Mouse (Mus musculus) liver, embryonic 14.5 days (tissue): Measurements from ENCODE around the gene Cpsf6. TPM values are rescaled to one million over a fixed set of nuclear protein-coding genes. Genes with fewer than 3 reads are reported as not detected.

Experiments
- ATAC-seq: fragments of 200-750 bp; cut with Nextera tagmentation; 2 replicates; pipeline ENCODE4 v1.8.0; 2017; ENCODE audit warnings: moderate number of reproducible peaks, mild to moderate bottlenecking, moderate library complexity; ENCODE audit not compliant: insufficient read depth
- DNase-seq, 3 experiments: peaks; one replicate each; pipeline ENCODE4 v3.0.0-alpha.2; 2012 to 2013; ENCODE audit warnings: low read depth in 3 of 3, low spot score in 3 of 3
- H3K27ac ChIP-seq: fragments of 300-500 bp; sonication (generic); 2 replicates; pipeline ENCODE4 v1.5.1; 2014; ENCODE audit warnings: moderate library complexity, mild to moderate bottlenecking, control low read depth, inconsistent platforms
- H3K27me3 ChIP-seq: fragments of 300-500 bp; sonication (generic); 2 replicates; pipeline ENCODE4 v1.6.1; 2014; ENCODE audit warnings: mild to moderate bottlenecking, low read length, moderate library complexity; ENCODE audit not compliant: control insufficient read depth, insufficient read depth
- H3K36me3 ChIP-seq: fragments of 300-500 bp; sonication (generic); replicated peaks from 2 replicates; pipeline ENCODE4 v1.6.1; 2014; ENCODE audit warnings: low read depth; ENCODE audit not compliant: control insufficient read depth, insufficient read depth
- H3K4me1 ChIP-seq, 2 experiments: fragments of 200-500 bp in 1 of 2; fragments of 300-500 bp in 1 of 2; sonication (generic) in 1 of 2; replicated peaks; 2 replicates each; pipeline ENCODE4 v1.6.1; 2012 to 2014; ENCODE audit warnings: antibody characterized with exemption in 1 of 2, inconsistent platforms in 1 of 2, low read length in 1 of 2; ENCODE audit not compliant: control insufficient read depth in 2 of 2, insufficient read depth in 2 of 2
- H3K4me2 ChIP-seq: fragments of 300-500 bp; sonication (generic); 2 replicates; pipeline ENCODE4 v1.6.1; 2014; ENCODE audit warnings: low read depth, mild to moderate bottlenecking, control low read depth, moderate library complexity
- H3K4me3 ChIP-seq, 2 experiments: fragments of 200-500 bp in 1 of 2; fragments of 300-500 bp in 1 of 2; sonication (generic) in 1 of 2; 2 replicates each; pipeline ENCODE4 v1.5.1; 2012 to 2014; ENCODE audit warnings: low read depth in 2 of 2, low read length in 2 of 2, mild to moderate bottlenecking in 2 of 2, control low read depth in 1 of 2, inconsistent platforms in 1 of 2, moderate library complexity in 1 of 2; ENCODE audit not compliant: insufficient read depth in 1 of 2
- H3K9ac ChIP-seq: fragments of 300-500 bp; sonication (generic); replicated peaks from 2 replicates; pipeline ENCODE4 v1.6.1; 2014; ENCODE audit warnings: mild to moderate bottlenecking, control low read depth, moderate library complexity
- H3K9me3 ChIP-seq: fragments of 300-500 bp; sonication (generic); 2 replicates; pipeline ENCODE4 v1.6.1; 2016; ENCODE audit warnings: low read length, mixed read lengths; ENCODE audit not compliant: control insufficient read depth
- CTCF ChIP-seq: IDR thresholded peaks from 2 replicates; pipeline ENCODE4 v1.5.1; 2016; ENCODE audit warnings: antibody characterized with exemption, low read depth, control low read depth
- EP300 ChIP-seq: IDR thresholded peaks from 2 replicates; pipeline ENCODE4 v1.6.1; 2016; ENCODE audit warnings: antibody characterized with exemption, low read depth
- WGBS: fragments of 180-500 bp; shearing (Covaris S2); extraction: QIAGEN DNeasy Blood & Tissue Kit; methylation state at CpG from one replicate; pipeline ENCODE4 v1.1.7; 2014; ENCODE audit not compliant: insufficient replicate concordance; 5-methylcytosine and 5-hydroxymethylcytosine counted together
- polyA plus RNA-seq, 2 experiments: library from polyadenylated mRNA; depleted of rRNA in 1 of 2; stranded (reverse) in 1 of 2; unstranded in 1 of 2; fragments of >200 nt; fragmentation: Nextera tagmentation in 1 of 2; extraction: Ambion mirVana in 1 of 2; gene quantifications; 2 replicates each; pipeline versions ENCODE4 v1.2.1 to v1.2.3; 2012 to 2014

Cpsf6 gene
- polyA plus RNA-seq, 2 experiments: 27.5 to 51.7 TPM

- TF ChIP-seq EP300: no peak
- no peak for TF ChIP-seq CTCF
- WGBS: 74% methylated on average over 2 of the region's 2 CpGs
Observed at GRCm38 (mm10) chr10:117342406-117342805, 37.4 kb downstream of the Cpsf6 start.

GRCm38 (mm10) chr10:117341029-117341428, 38.8 kb downstream of the Cpsf6 start:
- no peak for DNase-seq
- H3K9me3 ChIP-seq: no peaks in the 10 kb centered on the region

More at GRCm38 (mm10) chr10:117342406-117342805, 37.4 kb downstream of the Cpsf6 start:
- no peak overlapping the region for H3K4me3 ChIP-seq
- no peak overlapping the region for H3K9ac ChIP-seq
- no peaks in the 10 kb centered on the region for H3K36me3 ChIP-seq
- no peak overlapping the region for H3K4me2 ChIP-seq
- no peak overlapping the region for H3K27ac ChIP-seq
- ATAC-seq (no peak), DNase-seq (no peak)
- H3K4me1 ChIP-seq: no peaks in the 10 kb centered on the region; a peak in 1 of 4 replicates
- H3K9me3 ChIP-seq: no peaks in the 10 kb centered on the region
- no peaks in the 10 kb centered on the region for H3K27me3 ChIP-seq

GRCm38 (mm10) chr10:117339241-117339640, 40.6 kb downstream of the Cpsf6 start:
- no peak overlapping the region for H3K9ac ChIP-seq
- TF ChIP-seq EP300: no peak
- TF ChIP-seq CTCF: no peak
- H3K4me2 ChIP-seq: no peak overlapping the region
- H3K9me3 ChIP-seq: no peaks in the 10 kb centered on the region
- H3K27ac ChIP-seq: no peak overlapping the region
- no peaks in the 10 kb centered on the region for H3K36me3 ChIP-seq
- H3K27me3 ChIP-seq: no peaks in the 10 kb centered on the region
- ATAC-seq (no peak), DNase-seq (no peak)
- H3K4me3 ChIP-seq: no peak overlapping the region
- WGBS: 45% methylated on average over 7 of the region's 7 CpGs
- no peaks in the 10 kb centered on the region; a peak in 1 of 4 replicates for H3K4me1 ChIP-seq

More at GRCm38 (mm10) chr10:117341029-117341428, 38.8 kb downstream of the Cpsf6 start:
- Histone ChIP-seq H3K36me3 (no peaks in the 10 kb centered on the region), H3K9ac (no peak overlapping the region), H3K4me1 (no peaks in the 10 kb centered on the region; a peak in 1 of 4 replicates), H3K27ac (no peak overlapping the region), H3K27me3 (no peaks in the 10 kb centered on the region), H3K4me2 (no peak overlapping the region), H3K4me3 (no peak overlapping the region)
- ATAC-seq: no peak
- 85% methylated on average over 4 of the region's 4 CpGs for WGBS
- TF ChIP-seq CTCF: no peak
- TF ChIP-seq EP300: no peak

- ATAC-seq (no peak), DNase-seq (no peak)
- Histone ChIP-seq H3K36me3 (no peaks in the 10 kb centered on the region), H3K27ac (no peak overlapping the region), H3K4me2 (no peak overlapping the region), H3K9ac (no peak overlapping the region), H3K4me3 (no peak overlapping the region), H3K27me3 (no peaks in the 10 kb centered on the region), H3K9me3 (no peaks in the 10 kb centered on the region), H3K4me1 (no peaks in the 10 kb centered on the region; a peak in 1 of 4 replicates)
- TF ChIP-seq EP300 (no peak), CTCF (no peak)
Observed at GRCm38 (mm10) chr10:117337946-117338345, 41.9 kb downstream of the Cpsf6 start.

GRCm38 (mm10) chr10:117335649-117336048, 44.2 kb downstream of the Cpsf6 start:
- DNase-seq: no peak
- no peak overlapping the region for H3K27ac ChIP-seq
- ATAC-seq: no peak
- no peak overlapping the region for H3K9ac ChIP-seq
- no peak overlapping the region for H3K4me2 ChIP-seq
- H3K27me3 ChIP-seq: no peaks in the 10 kb centered on the region
- H3K36me3 ChIP-seq: no peaks in the 10 kb centered on the region
- 22% methylated on average over 4 of the region's 4 CpGs for WGBS
- no peak for TF ChIP-seq CTCF
- TF ChIP-seq EP300: no peak
- H3K4me1 ChIP-seq: no peaks in the 10 kb centered on the region
- H3K4me3 ChIP-seq: no peak overlapping the region
- no peaks in the 10 kb centered on the region for H3K9me3 ChIP-seq
